Mouse (Mus musculus) layer of hippocampus, postnatal 25 days (tissue): ENCODE data around the gene Slc7a15. TPM values are rescaled to one million over a fixed set of nuclear protein-coding genes. Genes with fewer than 3 reads are reported as not detected.
"Not testable (repeated sequence)": the region's sequence is repeated elsewhere in the genome, so short reads cannot be mapped to it uniquely, and the experiment has no call there.

ENCODE experiments used
- DNase-seq, 2 experiments: peaks; one replicate each; pipeline ENCODE4 v3.0.0; 2022; ENCODE audit warnings: mixed read lengths in 2 of 2, low spot score in 1 of 2; ENCODE audit errors: extremely low spot score in 1 of 2
- total RNA-seq, 2 experiments: library from RNA; stranded (reverse); gene quantifications; 2 replicates each; pipeline ENCODE4 v1.2.3; 2021

Gene Slc7a15
- total RNA-seq, 2 experiments from 2014 or later = not detected

GRCm38 (mm10) chr12:8562213-8562612 is 36.7 kb downstream of the Slc7a15 start:
- DNase-seq = not testable (repeated sequence)

- not testable (repeated sequence) for DNase-seq
Measured at GRCm38 (mm10) chr12:8559876-8560275, 39.0 kb downstream of the Slc7a15 start.

DNA sequence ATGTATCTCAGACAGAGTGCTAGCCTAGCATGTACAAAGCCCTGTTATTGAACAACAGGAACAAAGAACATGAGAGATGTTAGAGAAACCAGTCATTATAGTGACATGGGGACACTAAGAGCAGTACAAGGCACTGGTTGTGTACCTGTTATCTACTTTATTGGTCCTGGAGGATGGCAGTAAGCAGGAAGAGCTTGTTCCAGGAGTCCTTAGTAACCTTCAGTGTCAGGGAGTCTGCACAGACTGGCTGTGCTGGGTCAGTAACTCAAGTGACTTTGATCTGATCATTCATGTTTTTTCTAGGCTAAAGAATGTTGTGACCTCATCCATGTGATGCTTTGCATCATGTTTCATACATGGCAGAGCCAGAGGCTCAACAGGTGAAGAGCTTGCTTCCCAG is 42.7 kb downstream of the Slc7a15 start:
- DNase-seq = no peak

DNA sequence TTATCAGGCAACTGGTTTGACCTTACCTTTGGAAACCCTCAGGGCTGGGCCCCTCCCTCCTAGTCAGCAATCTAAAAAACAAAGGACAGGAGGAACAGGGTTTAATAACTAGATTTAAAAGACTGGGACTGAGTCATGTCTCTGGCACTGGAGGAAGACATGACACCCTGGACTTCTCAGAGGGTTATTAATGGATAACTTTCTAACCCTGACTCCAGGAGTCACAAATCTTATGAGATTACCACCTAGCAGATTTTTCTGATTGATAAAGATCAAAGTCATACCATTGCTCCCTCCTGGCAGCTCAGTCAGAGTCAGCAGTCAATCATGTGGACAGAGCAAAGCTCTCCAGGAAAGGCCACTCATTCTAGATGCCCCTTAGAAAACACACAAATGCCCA is 43.4 kb downstream of the Slc7a15 start:
- no peak for DNase-seq

GRCm38 (mm10) chr12:8547357-8547756 is 51.5 kb downstream of the Slc7a15 start:
- DNase-seq = peak in 1 of 2 experiments; percentile 38

DNA sequence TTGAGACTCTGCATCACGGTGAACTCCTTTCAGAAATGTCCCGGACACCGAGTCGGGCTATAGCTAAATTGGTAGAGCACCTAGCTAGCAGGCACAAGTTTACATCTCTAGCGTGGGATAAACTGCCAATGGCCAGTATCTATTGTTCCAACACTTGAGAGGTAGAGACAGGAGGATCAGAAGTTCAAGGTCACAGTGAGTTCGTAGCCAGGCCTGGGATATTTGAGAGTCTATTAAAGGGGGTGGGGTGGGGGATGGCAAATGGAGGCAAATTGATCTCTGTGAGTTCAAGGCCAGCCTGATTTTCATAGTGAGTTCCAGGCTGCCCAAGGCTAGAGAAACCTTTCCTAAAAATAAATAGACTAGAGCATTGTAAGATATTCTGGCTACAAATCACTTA is 52.1 kb downstream of the Slc7a15 start:
- DNase-seq = no peak

GRCm38 (mm10) chr12:8545066-8545610 is 53.7 kb downstream of the Slc7a15 start:
- DNase-seq = peak in 1 of 2 experiments; percentile 4

DNA sequence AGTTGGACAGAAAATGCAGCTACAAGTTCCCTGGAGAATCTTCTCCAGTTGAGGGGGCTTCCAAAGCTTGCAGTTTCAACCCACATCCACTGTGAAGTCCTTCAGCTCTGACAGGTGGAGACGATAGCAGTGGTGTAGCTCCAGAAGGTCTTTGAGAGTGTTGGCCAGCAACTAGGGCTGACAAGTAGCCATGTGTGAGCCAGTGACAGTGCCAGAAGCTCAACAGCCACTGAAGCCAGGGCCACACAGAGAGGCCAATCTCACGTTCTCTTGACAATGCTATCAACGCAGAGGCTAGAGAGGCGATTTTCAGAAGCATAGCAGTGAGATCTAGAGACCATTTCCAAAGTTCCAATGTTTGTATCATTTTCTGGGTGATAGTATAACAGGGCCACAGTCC is 56.5 kb downstream of the Slc7a15 start:
- DNase-seq = no peak

- no peak for DNase-seq
Measured at GRCm38 (mm10) chr12:8539471-8539870, 59.4 kb downstream of the Slc7a15 start.

DNA sequence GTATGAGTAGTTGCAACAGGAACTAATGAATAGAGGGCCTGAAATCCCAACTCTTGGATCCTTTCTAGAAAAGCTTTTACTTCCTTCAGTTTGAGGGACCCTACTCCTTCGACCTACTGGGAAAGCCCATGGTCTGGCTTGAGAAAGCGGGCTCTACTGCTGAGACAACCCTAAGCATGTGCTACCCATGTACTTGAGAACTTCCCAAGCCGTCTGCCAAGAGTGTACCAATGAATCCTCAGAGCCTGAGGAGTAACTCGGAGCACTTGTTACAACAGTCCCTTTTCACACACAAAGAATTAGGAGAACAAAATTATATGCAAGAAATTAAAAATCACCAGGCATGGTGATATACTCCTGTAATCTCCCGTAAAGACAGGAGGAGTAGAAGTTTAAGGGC is 61.6 kb downstream of the Slc7a15 start:
- DNase-seq = no peak

DNA sequence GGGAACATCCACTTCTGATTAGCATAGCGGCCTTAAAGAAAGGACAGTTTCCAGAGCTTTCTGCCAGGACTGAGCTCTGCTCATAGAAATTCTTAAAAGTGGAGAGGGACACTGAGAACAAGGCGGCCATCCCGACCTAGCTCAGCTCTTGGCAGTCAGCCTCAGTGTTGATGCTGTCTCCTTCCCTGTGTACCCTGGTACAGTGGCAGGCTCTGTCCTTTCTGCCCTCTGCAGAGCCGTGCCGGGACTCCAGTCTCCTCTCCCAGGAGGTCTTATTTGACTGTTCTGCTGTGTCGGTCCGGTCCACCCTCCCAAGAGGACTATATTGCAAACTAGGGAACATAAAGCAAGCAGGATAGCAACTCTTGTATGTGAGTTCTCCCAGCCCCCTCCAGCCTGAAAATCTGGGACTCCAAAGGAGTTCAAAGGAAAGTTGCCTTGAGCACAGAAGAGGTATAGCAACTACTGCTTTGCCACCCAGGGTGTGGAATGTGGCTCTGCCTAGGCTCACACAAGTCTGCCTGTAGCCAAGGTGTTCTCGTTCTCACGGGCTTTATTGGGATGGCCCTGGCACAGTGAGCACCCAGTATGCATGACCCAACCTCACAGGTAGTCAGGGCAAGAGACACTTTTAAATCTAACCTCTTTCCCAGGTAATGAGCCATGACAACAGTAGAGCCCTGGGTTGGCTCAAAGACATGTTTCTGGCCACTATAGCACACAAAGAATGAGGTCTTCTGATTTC is 62.5 kb downstream of the Slc7a15 start:
- DNase-seq = no peak

- no peak for DNase-seq
Measured at GRCm38 (mm10) chr12:8535596-8535995, 63.3 kb downstream of the Slc7a15 start.

DNA sequence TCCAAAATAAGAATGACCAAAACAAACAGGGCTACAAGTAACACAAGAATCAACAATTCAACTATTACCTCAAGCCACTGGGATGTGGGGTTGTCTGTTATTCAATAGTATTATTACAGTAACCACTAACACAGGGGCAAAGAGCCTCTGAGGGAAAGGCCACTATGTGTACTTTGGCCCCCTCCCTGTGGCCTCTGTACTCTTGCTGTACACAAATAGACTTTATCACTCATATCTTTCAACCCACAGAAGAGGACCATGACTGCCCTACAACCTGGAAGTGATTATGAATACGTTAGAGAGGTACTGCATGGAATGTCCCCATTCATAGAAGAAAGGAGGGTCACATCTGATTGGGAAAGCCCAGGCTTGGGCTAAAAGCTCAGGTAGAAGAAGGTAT is 64.0 kb downstream of the Slc7a15 start:
- DNase-seq = no peak

DNA sequence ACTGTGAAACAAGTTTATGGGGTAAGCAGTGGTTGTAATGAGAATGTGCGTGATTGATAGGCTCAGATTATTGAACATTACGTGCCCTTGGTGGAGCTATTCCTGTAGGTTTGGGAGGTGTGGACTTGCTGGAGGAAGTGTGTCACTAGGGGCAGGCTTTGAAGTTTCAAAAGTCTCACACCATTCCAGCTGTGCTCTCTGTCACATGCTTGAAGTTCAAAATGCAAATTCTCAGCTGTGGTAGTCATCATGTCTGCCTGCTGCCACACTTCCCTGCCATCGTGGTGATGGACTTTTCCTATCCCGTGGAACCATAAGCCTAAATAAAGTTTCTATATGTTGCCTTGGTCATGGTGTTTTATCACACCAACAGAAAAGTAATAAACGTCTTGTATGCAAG is 71.1 kb downstream of the Slc7a15 start:
- DNase-seq = no peak

GRCm38 (mm10) chr12:8527175-8527574 is 71.7 kb downstream of the Slc7a15 start:
- no peak for DNase-seq

DNA sequence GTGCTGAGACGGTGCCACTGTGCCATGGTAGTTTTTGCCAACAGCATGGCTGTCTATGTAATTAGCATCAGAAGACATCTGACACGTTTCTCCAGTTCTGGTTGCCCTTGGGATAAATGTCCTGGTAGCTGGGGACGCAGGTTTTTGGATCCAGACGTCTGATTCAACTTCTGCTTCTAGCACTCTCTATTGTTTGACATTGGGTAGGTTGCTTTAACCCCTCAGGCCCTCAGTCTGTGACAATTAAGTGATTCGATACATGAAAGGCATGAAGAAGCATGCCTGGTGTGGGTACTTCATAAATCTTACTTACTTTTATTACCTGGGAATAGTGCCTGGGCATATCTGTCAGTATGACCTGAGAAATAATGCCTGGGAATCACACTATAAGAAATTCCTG is 74.8 kb downstream of the Slc7a15 start:
- no peak for DNase-seq

- DNase-seq = no peak
Measured at GRCm38 (mm10) chr12:8522711-8523110, 76.2 kb downstream of the Slc7a15 start.

- no peak for DNase-seq
Measured at GRCm38 (mm10) chr12:8521375-8522047, 77.4 kb downstream of the Slc7a15 start.

DNA sequence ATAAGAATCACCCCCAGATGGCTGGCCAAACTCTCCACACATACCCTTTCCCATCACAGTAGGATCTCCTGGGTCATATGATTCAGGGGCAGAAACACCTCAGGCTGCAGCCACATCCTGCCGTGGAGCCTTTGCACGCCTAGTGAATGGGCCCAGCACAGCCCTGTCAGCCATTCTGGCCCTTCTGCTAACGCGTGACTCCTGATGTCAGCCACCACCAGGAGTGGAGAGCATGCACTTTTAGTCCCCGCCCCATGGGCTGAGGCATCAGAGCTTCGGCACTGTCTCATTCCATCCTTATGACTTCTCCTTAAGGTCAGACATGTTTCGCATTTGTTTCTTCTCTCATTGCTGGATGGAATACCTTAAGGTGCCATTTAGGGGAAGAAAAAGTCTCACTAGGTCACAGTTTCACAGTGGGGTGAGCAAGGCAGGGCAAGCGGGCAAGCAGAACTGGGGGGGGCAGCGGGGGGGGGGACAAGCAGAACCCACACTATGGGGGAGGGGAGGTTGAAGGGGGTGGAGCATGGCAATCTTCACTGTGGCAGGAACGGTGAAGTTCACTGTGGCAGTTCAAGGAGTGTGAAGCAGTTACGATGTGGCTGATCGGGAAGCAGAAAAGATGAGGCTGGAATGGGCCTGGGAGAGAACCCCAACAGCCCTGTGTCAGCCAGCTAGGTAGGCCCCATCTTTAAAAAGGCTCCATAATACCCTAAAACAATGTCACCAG is 79.3 kb downstream of the Slc7a15 start:
- DNase-seq = no peak

GRCm38 (mm10) chr12:8511037-8511882 is 87.6 kb downstream of the Slc7a15 start:
- DNase-seq = no peak
